Mouse (Mus musculus): ENCODE data around the gene Aph1a.
"Not testable (repeated sequence)": the region's sequence is repeated elsewhere in the genome, so short reads cannot be mapped to it uniquely, and the experiment has no call there.

Aph1a gene

GRCm38 (mm10) chr3:95887596-95887995, 6.2 kb upstream of the Aph1a start:
- in situ Hi-C loops (cut with MseI, MboI), result no loop called here

DNA sequence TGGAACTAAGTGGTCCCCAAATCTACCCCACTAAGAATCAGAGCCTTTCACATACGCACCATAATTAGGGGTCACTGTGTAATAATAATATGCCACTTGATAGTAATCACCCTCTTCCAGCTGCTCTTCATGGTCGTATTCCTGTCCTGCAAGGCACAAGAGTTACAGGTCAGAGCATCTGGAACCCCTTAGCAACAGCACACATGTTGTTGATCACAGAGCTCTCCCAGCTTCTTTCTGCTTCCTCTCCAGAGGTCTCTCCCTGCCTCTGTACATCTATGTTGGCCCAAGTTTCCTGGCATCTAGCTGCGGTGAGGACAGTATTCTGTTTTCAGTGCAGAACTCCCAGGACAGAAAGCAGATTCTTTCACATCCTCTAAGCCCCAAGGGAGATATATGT, 4.1 kb upstream of the Aph1a start:
- in situ Hi-C loops (cut with MseI, MboI), result no loop called here

- in situ Hi-C loops (cut with MseI, MboI), result no loop called here
Observed at GRCm38 (mm10) chr3:95891211-95892065, 2.3 kb upstream of the Aph1a start, which contains the start of gene BC028528. Gene BC028528, minus strand, starts transcription at chr3:95892005.

DNA sequence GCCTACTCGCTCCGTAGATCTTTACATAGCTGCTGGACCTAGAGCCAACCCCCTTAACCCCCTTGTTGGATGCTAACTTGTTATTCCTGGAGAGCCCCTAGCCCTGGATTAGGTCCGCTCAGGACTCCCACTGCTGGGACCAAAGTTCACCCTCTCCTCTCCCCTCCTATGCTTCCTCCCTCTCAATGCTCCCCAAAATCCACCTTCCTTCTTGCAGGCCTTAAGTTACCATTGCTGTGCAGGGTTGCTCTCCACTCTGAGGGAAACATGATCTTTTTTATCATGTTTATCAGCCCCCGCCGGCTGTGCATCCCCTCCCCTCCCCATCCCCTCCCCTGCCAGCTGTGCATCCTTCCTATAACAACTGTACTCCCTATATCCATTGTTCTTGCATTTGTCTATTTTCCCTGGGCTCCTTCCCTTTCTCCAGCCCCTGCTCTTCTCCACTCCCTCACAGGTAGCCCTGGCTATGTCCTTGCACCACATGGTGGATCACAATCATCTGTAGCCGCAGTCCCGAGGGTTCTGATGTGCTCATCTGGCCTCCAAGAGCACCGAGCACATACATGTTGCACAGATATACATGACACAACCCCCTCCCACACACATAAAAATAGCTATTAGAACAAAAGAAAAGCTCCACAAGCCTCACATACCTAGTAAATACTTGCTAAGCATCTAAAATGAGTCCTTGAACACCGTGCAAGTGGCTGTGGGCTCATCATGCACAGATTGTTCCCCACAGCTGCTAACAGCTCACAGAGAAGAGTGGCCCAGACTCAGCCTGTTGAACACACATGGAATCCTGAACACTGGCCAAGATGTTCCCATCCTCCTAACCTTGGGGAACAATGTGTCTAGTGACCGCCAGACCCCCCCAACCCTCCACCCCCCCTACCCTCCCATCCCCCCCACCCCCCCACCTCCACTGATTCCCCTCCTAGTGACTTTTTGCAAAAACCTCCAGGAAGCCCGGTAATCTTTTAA, 1.4 kb upstream of the Aph1a start:
- in situ Hi-C loops (cut with MseI, MboI), result no loop called here

- in situ Hi-C loops (cut with MseI, MboI), result no loop called here
Observed at GRCm38 (mm10) chr3:95893126-95893525, 643 bp upstream of the Aph1a start.

- in situ Hi-C loops (cut with MseI, MboI), result no loop called here
Observed at GRCm38 (mm10) chr3:95894317-95895160, 770 bp downstream of the Aph1a start.

DNA sequence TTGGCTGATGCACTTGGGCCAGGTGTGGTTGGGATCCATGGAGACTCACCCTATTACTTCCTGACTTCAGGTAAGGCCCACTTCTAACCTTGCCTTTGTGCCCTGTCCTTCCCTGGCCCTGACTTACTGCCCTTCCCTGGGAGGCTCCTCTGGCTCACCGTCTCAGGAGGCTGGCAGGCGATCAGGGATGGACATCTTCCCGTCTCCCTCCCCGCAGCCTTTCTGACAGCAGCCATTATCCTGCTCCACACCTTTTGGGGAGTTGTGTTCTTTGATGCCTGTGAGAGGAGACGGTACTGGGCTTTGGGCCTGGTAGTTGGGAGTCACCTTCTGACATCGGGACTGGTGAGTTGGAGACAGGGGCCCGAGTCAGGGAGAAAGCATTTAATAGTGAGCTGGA, 1.7 kb downstream of the Aph1a start:
- in situ Hi-C loops (cut with MseI, MboI), result not testable (repeated sequence)

GRCm38 (mm10) chr3:95899800-95900524, 6.2 kb downstream of the Aph1a start:
- in situ Hi-C loops (cut with MseI, MboI), result no loop called here

GRCm38 (mm10) chr3:95901616-95902372, 8.0 kb downstream of the Aph1a start:
- in situ Hi-C loops (cut with MseI, MboI), result no loop called here

DNA sequence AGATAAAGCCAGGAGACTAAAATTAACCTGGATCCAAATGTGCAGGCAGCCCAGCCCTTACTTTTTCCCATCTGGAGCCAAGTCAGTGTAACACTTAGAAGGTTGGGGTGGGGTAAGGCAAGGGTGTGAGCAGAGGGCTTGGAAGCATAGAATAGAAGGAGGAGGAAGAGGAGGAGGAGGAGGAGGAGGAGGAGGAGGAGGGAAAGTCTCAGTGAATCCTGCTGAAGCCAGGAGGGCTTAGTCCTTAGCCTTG, 8.5 kb downstream of the Aph1a start:
- in situ Hi-C loops (cut with MseI, MboI), result no loop called here

- in situ Hi-C loops (cut with MseI, MboI), result no loop called here
Observed at GRCm38 (mm10) chr3:95902643-95903042, 8.9 kb downstream of the Aph1a start.

- in situ Hi-C loops (cut with MseI, MboI), result no loop called here
Observed at GRCm38 (mm10) chr3:95903753-95904502, 10.2 kb downstream of the Aph1a start.

DNA sequence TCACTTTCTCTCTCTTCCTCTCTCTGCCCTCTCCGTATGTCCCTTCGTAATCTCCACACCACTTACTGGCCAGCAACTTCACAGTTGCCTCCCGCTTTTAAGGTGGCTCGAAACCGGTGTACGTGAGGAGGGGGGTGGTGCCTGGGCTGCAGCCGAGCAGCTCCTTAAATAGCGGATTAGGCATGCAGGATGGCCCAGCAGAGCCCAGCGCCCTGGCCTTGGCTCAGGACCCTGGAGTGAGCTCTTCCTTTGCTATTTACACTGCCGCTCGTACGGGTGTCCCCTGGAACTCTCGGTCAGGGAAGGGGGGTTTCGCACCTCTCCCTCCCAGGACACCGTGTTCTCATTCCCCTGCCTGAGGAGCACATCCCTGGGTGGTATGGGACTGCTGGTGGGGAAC, 10.8 kb downstream of the Aph1a start, which contains the start of gene Car14:
Car14 (minus strand) TSS at position 124 of the 400 bp plus-strand sequence.
- in situ Hi-C loops (cut with MseI, MboI), result no loop called here

DNA sequence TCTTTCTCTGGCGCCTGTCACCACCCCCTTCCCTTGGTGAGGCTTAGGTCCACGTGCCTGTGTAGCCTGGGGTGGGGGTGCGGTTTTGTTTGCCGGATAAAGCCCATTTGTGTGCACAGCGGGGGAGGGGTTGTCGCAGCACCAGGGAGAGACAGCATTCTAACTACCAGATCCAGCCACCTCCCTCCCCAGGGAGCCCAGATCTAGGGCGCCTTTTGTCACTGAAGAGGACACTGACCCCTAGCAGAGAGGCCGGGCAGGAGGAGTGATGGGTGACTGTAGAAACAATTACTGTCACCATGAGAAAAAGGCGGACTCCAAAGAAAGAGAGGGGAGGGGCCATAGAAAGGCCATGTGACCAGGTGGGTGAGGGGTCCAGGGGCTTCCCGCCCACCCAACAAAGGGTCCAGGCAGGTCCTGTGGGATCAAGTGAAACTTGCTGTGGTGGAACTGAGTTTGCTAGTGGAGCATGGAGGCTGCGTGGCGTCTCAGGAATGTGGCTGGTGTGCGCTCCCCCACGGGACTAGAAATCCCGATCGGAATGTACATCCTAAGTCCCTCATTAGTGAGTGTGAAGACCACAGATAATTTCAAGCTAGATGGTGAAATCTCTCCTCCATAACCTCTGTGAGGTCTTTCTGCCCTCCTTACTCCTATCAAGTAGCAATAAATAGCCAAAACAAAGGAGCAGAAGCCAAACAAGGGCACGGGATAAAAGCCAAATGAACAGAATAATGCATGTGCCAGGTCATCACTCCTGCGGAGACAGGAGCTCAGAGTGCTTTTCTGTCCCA, 11.6 kb downstream of the Aph1a start:
- in situ Hi-C loops (cut with MseI, MboI), result no loop called here

DNA sequence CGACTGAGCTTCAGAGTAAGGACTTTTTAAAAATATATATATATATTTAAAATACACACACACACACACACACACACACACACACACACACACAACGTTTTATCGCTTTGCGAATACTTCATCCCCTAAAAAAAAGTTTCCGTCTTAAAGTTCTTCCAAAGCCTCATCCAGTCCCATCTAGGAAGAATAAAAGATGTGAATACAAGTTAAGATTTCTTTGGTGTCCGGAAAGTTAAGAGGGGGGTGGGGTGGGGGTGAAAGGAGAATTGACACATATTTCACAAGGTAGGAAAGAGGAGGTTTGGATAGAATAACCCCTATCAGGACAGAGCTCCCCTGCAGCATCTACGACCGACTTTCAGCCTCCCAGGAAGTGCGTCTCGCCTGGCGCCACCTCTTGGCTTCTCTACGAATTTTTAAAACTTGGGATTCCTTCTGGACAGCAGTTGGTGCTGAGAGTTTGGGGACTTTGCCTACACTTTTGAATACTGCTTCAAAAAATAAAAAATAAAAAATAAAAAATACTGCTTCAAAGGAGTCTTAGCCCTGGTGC, 12.2 kb downstream of the Aph1a start:
- in situ Hi-C loops (cut with MseI, MboI), result no loop called here

DNA sequence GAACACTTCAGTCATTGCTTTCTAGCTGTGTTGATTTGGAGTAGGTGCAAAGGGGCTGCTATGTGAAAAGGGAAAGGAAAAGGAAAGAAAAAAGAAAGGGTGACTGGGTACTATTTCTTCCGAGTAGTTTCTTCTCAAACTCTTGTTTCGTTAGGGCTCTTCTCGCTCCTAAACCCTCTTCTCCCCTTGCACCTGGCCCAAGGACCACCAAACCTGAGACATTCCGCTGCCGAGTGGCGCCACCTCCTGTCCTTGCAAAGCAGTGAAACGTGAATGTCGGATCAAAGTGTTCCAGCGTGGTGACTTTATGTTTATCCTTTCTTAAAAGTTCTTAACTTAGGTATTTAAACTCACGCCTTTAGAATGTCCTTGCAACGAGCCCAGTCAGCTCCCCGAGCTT, 13.1 kb downstream of the Aph1a start:
- in situ Hi-C loops (cut with MseI, MboI), result no loop called here

DNA sequence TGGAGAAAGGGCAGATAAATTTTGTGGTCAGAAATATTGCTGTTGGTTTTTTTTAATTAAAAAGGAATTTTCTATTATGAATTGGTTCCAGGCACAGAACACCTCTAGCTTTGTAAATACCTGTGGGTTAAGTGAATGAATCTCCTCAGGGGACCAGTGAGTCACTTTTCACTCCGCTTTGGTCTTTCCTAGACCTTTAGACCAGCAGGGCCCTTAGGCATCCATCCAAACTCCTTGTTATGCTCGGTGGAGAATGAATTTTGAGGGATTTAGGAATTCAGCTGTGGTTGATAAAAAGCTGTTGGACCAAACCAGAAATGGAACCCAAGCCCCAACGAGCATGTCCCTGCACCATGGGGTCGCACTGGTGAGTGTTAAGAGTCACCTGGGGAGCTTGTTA, 13.8 kb downstream of the Aph1a start:
- in situ Hi-C loops (cut with MseI, MboI), result no loop called here

DNA sequence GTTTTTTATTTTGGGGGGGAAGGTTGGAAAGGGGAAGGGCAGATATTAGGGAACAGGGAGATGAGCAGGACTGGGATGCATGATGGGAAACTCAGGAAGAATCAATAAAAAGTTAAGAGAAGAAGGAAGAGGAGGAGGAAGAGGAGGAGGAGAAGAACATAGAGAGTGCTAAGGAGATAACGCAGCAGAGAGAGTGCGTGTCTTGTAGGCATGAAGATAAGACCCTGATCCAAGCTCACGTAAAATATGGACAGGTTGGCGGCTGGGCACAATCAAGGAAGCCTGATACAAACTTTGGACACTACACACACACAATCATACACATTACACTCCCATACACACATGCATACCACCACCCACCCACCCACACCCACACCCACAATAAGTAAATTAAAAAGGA, 20.9 kb downstream of the Aph1a start:
- in situ Hi-C loops (cut with MseI, MboI), result no loop called here
